In genomic region chr7:141670999-141671398, GRCm38 (mm10) we compare ENCODE assay signal across 8 mouse cellular contexts. TPM values are rescaled to one million over a fixed set of nuclear protein-coding genes. Genes with fewer than 3 reads are reported as not detected.
DNase-seq lines count a peak whose midpoint lies in the region; ATAC-seq and TF ChIP-seq lines count a peak whose summit lies in the region.

No protein-coding gene starts in this region.

- ATAC-seq in megakaryocyte-erythroid progenitor cell, adult 5-6 weeks (replicated peaks; ENCODE audit: low FRiP score, low TSS enrichment, poor library complexity, severe bottlenecking), result peak; percentile 51
- ATAC-seq in monocyte, adult 5-6 weeks (replicated peaks; ENCODE audit: insufficient number of reproducible peaks, low FRiP score, low TSS enrichment, poor library complexity, severe bottlenecking), result no peak

- no peak overlapping the region for H3K27ac ChIP-seq in layer of hippocampus, adult 2 months

- peak in 1 of 2 experiments; percentile 11 for DNase-seq in layer of hippocampus, adult 2 months (ENCODE audit: low spot score in 2 of 2)
- DNase-seq in layer of hippocampus, adult 9-11 months, result no peak
- DNase-seq in ZHBTc4 (ENCODE audit: low read depth, low spot score), result peak; percentile 64
- peak; percentile 53 to 69 for DNase-seq in kidney, adult 8-10 months
- no peak for DNase-seq in yolk sac, embryonic 10.5 days (ENCODE audit: low spot score)
- DNase-seq in gastrocnemius, postnatal 25 days, result no peak

- TF ChIP-seq CTCF in layer of hippocampus, adult 2 months (conservative IDR thresholded peaks at IDR 0.05), result peak; percentile 68

- H3K4me3 ChIP-seq in layer of hippocampus, adult 2 months, result no peak overlapping the region

RNA-seq across cellular contexts. Expression of gene Muc6, which starts 15.9 kb away (rescaled TPM):
- not detected for total RNA-seq in layer of hippocampus, adult 2 months (2021)
- total RNA-seq in megakaryocyte-erythroid progenitor cell, adult 5-6 weeks (2014; fragmentation: Nextera tagmentation), result 3.4 and 5.8 TPM in 2 replicates
- 0.38 TPM in 1 of 2 replicates, not detected in the other for total RNA-seq in megakaryocyte-erythroid progenitor cell, adult 5-6 weeks (2017)
- total RNA-seq in gastrocnemius, postnatal 25 days (2021), result not detected
- total RNA-seq in monocyte, adult 5-6 weeks (2017), result 0.10 to 0.21 TPM in 2 of 3 replicates, not detected in the other

RNA-seq across cellular contexts. Expression of gene Muc2, which starts 19.1 kb away (rescaled TPM):
- total RNA-seq in layer of hippocampus, adult 2 months (2021), result under 1 TPM in 1 of 2 experiments, not detected in 1; 0.27 TPM
- total RNA-seq in megakaryocyte-erythroid progenitor cell, adult 5-6 weeks (2014; fragmentation: Nextera tagmentation), result not detected in 2 replicates
- not detected in 2 replicates for total RNA-seq in megakaryocyte-erythroid progenitor cell, adult 5-6 weeks (2017)
- under 1 TPM in 1 of 2 experiments, not detected in 1; 0.10 TPM for total RNA-seq in gastrocnemius, postnatal 25 days (2021)
- total RNA-seq in monocyte, adult 5-6 weeks (2017), result not detected in 3 replicates

Comparison
In these comparisons a context has a peak if more than half of its experiments do, and no peak if none do; other contexts are left out.
1. DNase-seq: peak in ZHBTc4 (single experiment) and kidney, adult 8-10 months (2 of 2); none in layer of hippocampus, adult 9-11 months (single experiment), yolk sac, embryonic 10.5 days (single experiment) and gastrocnemius, postnatal 25 days (single experiment).